11 mouse cellular contexts compared by ENCODE assay signal in the genomic region with DNA sequence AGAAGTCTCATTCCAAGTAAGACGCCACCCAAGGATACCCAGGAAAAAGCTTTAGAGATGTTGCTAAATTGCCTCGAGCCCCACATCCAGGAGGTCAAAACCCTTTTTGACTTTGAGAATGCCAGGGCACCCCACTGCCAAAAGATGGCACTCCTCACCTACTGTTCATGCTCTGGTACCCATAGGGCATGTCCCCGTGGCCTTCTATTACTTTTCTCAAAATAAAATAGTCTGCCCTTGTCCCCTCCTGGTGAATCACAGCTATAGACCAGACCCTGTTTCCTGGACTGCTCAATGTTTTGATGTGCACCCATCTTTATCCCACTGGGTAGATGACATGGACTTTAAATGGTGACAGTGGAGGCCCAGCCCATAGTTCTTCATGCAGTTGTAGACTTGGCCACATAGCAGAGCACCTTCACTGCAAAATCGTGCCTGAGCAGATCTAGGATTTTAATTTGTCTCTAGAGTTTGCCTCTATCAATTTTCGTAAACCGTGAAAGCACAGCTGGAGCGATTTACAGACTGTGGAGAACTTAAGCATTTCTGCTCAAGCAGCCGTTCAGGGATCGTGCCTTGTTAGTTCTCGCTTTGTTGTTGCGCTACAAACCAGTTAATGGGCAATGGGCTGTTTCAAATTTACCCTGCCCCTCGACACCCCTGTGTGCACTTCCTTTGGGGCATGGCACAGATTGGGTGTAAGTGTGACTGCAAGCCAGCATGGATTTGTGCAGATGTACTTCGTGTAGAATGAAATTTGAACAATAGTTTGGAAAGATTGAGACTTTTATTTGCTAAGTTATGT.
A peak's percentile ranks its signal among the peaks of the same experiment; 100 is the strongest.
DNase-seq lines count a peak whose midpoint lies in the region; ATAC-seq and TF ChIP-seq lines count a peak whose summit lies in the region.
"Had no signal": no experiment of that assay in that cellular context is flagged by ENCODE, and none has a peak within 500 bp of the region (broad histone marks: within the 10 kb centered on the region; RNA-seq: fewer than 3 reads in every experiment).

No protein-coding gene starts in this region.

- ATAC-seq in intestine, postnatal 0 days = no peak
- no peak for ATAC-seq in intestine, embryonic 16.5 days

- H3K27ac ChIP-seq in intestine, postnatal 0 days (ENCODE audit: low read depth, low read length) = no peak overlapping the region
- no peak overlapping the region for H3K27ac ChIP-seq in intestine, embryonic 16.5 days (ENCODE audit: low read length)
- H3K27ac ChIP-seq in limb, embryonic 10.5 days = peak overlapping the region; percentile 54
- H3K27ac ChIP-seq: liver, embryonic 15.5 days; neural tube, embryonic 12.5 days had no signal

- H3K36me3 ChIP-seq in intestine, postnatal 0 days (ENCODE audit: control insufficient read depth, insufficient read depth) = no peaks in the 10 kb centered on the region
- H3K36me3 ChIP-seq in intestine, embryonic 16.5 days (ENCODE audit: control insufficient read depth, insufficient read depth, low read length) = no peaks in the 10 kb centered on the region
- H3K36me3 ChIP-seq in limb, embryonic 10.5 days = no peaks in the 10 kb centered on the region
- H3K36me3 ChIP-seq: liver, embryonic 15.5 days; neural tube, embryonic 12.5 days had no signal

- H3K9me3 ChIP-seq in intestine, postnatal 0 days (ENCODE audit: control insufficient read depth) = no peaks in the 10 kb centered on the region
- no peaks in the 10 kb centered on the region for H3K9me3 ChIP-seq in intestine, embryonic 16.5 days (ENCODE audit: control insufficient read depth, low read length)
- H3K9me3 ChIP-seq in limb, embryonic 10.5 days (replicated peaks) = no peaks in the 10 kb centered on the region
- H3K9me3 ChIP-seq: liver, embryonic 15.5 days; neural tube, embryonic 12.5 days had no signal

- H3K4me1 ChIP-seq in intestine, postnatal 0 days (replicated peaks; ENCODE audit: control insufficient read depth, insufficient read depth, low read length) = no peaks in the 10 kb centered on the region
- no peaks in the 10 kb centered on the region for H3K4me1 ChIP-seq in intestine, embryonic 16.5 days (ENCODE audit: control insufficient read depth, insufficient read depth, low read length)
- peaks cover 25% of the 10 kb centered on the region for H3K4me1 ChIP-seq in limb, embryonic 10.5 days
- H3K4me1 ChIP-seq: liver, embryonic 15.5 days; neural tube, embryonic 12.5 days had no signal

- no peak overlapping the region for H3K4me3 ChIP-seq in intestine, postnatal 0 days (ENCODE audit: low read depth, low read length)
- no peak overlapping the region for H3K4me3 ChIP-seq in intestine, embryonic 16.5 days (ENCODE audit: low read length)
- H3K4me3 ChIP-seq in limb, embryonic 10.5 days = no peak overlapping the region
- H3K4me3 ChIP-seq: liver, embryonic 15.5 days; neural tube, embryonic 12.5 days had no signal

- peak; percentile 12 to 27 for DNase-seq in adrenal gland, adult 18-20 months (ENCODE audit: low spot score in 2 of 2)
- DNase-seq in adrenal gland, adult 8-10 months = no peak
- peak; percentile 36 to 50 for DNase-seq in adrenal gland, postnatal 36 days
- no peak for DNase-seq in limb, embryonic 10.5 days (ENCODE audit: low spot score)
- no peak for DNase-seq in ovary, postnatal 36 days (ENCODE audit: low spot score)
- DNase-seq in yolk sac, embryonic 10.5 days (ENCODE audit: low spot score) = no peak
- DNase-seq: cerebellum, adult 11-12 months had no signal

- peak; percentile 51 for TF ChIP-seq CTCF in intestine, postnatal 0 days (IDR thresholded peaks at IDR 0.05; ENCODE audit: low read depth)

- H3K4me2 ChIP-seq in intestine, postnatal 0 days (replicated peaks; ENCODE audit: low read depth) = no peak overlapping the region
- no peak overlapping the region for H3K4me2 ChIP-seq in intestine, embryonic 16.5 days (ENCODE audit: low read depth, low read length)
- H3K4me2 ChIP-seq: liver, embryonic 15.5 days; neural tube, embryonic 12.5 days had no signal

- no peaks in the 10 kb centered on the region for H3K27me3 ChIP-seq in intestine, postnatal 0 days (replicated peaks; ENCODE audit: control insufficient read depth, insufficient read depth, low read length)
- H3K27me3 ChIP-seq in intestine, embryonic 16.5 days (replicated peaks; ENCODE audit: control insufficient read depth, insufficient read depth, low read length) = no peaks in the 10 kb centered on the region
- no peaks in the 10 kb centered on the region for H3K27me3 ChIP-seq in limb, embryonic 10.5 days (ENCODE audit: low read depth, poor library complexity, severe bottlenecking)
- H3K27me3 ChIP-seq: liver, embryonic 15.5 days; neural tube, embryonic 12.5 days had no signal

- WGBS in intestine, postnatal 0 days = 80% methylated on average over 13 of the region's 13 CpGs
- WGBS in intestine, embryonic 16.5 days = 75% methylated on average over 13 of the region's 13 CpGs
- WGBS in limb, embryonic 10.5 days = 57% methylated on average over 13 of the region's 13 CpGs

- no peak overlapping the region for H3K9ac ChIP-seq in intestine, postnatal 0 days (ENCODE audit: low read depth, low read length)
- H3K9ac ChIP-seq in intestine, embryonic 16.5 days (ENCODE audit: low read depth, low read length) = no peak overlapping the region
- H3K9ac ChIP-seq: liver, embryonic 15.5 days; neural tube, embryonic 12.5 days had no signal

Comparison
In these comparisons a context has a peak if more than half of its experiments do, and no peak if none do; other contexts are left out.
1. DNase-seq: peak in adrenal gland, adult 18-20 months (2 of 2) and adrenal gland, postnatal 36 days (2 of 2); none in adrenal gland, adult 8-10 months (single experiment), limb, embryonic 10.5 days (single experiment), ovary, postnatal 36 days (single experiment) and yolk sac, embryonic 10.5 days (single experiment).